Mouse (Mus musculus) ES-E14 (cell line): ENCODE measurements around the gene Ghrh.

Experiments
- CHD2 ChIP-seq: IDR thresholded peaks from 2 replicates; pipeline ENCODE4 v1.6.1; 2014; ENCODE audit warnings: mild to moderate bottlenecking, low read depth, low read length, inconsistent platforms
- MAFK ChIP-seq: IDR thresholded peaks from 2 replicates; pipeline ENCODE4 v1.6.1; 2014; ENCODE audit warnings: mild to moderate bottlenecking, low read depth, low read length, inconsistent platforms; ENCODE audit not compliant: insufficient read depth

- TF ChIP-seq MAFK (no peak), CHD2 (no peak)
Measured at GRCm38 (mm10) chr2:157360028-157360427, 12.7 kb upstream of the Ghrh start.
